Mouse (Mus musculus): ENCODE results near the gene Slc22a4.
"Not testable (repeated sequence)": the region's sequence is repeated elsewhere in the genome, so short reads cannot be mapped to it uniquely, and the experiment has no call there.

The Slc22a4 gene

GRCm38 (mm10) chr11:54056132-54056531 is 28.2 kb upstream of the Slc22a4 start:
- DNase-seq: peak; percentile 48 to 69

GRCm38 (mm10) chr11:54054257-54054656 is 26.4 kb upstream of the Slc22a4 start:
- peak; percentile 52 to 70 for DNase-seq

DNA sequence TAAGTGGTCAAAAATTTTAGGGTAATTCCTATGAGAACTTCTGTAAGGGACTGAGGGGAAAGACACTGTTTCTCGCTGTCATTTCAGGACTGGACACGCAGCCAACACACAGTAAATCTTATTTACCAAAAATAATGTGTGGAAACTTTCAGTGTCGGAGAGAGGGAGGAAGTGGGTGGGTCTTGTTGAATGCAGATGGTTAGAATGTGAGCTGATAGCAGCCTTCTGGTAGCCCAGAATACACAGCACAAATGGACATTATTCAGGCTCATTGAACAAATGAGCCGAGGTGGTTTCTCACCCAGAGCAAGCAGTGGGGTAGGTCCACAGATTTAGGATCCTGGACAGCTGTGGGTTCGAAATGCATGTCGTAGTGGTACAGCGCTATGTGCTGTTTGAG is 25.2 kb upstream of the Slc22a4 start:
- no peak for DNase-seq

DNA sequence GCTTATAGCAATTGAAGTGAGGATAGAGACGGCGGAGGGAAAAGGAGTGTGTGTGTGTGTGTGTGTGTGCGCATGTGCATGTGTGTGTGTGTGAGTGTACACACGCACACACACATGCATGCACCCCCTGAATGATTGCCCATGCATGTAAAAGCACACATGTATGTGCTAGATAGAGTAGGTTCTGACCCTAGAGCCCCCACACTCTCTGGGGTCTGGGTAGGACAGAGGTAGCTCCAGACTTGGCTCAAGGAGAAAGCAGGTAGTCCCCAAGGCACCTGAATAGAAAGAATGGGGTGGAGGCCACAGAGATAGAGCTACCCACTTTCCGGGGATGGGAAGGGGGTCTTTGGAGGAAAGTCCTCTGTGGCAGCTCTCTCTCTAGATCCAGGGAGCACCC is 24.2 kb upstream of the Slc22a4 start:
- DNase-seq: no peak

- DNase-seq: no peak
Observed at GRCm38 (mm10) chr11:54051161-54051560, 23.3 kb upstream of the Slc22a4 start.

GRCm38 (mm10) chr11:54050205-54050604 is 22.3 kb upstream of the Slc22a4 start:
- no peak for DNase-seq

DNA sequence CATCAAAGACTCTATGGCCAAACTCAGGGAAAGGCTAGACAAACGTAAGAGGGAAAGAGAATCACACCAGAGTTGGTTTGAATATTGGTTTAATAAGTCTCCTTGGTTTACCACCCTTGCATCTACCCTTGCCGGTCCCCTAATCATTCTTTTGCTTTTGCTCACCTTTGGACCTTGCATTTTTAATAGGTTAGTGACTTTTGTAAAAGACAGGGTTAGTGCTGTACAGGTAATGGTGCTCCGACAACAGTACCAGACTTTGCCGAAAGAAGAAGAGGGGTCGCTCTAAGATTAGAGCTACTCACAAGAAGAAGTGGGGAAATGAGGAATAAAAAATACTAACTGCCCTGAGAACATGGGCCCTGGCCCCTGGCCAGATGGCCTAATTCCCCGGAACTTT is 12.8 kb upstream of the Slc22a4 start:
- no peak for DNase-seq

- DNase-seq: not testable (repeated sequence)
Observed at GRCm38 (mm10) chr11:54032872-54033271, 5.0 kb upstream of the Slc22a4 start.

DNA sequence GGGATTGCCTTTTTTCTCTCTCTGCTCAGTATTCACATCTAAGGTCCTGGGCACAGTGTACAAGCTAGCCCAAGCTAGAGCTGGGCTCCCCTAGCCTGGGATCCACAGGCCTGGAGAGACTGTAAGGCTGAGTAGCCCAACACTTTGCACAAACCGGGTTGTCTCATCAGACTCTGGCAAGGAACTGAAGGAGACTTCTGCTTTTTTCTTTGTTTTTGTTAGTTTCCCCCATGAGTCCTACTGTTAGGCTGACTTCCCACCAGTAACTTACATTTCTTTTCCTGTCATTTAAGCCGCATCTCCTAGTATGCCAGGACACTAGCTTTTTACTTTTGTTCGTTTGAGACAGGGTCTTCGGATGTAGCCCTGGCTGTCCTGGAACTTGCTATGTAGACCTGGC is 1.1 kb upstream of the Slc22a4 start:
- DNase-seq: no peak

GRCm38 (mm10) chr11:54027131-54028043 is 503 bp downstream of the Slc22a4 start:
- peak; percentile 71 to 77 for DNase-seq

DNA sequence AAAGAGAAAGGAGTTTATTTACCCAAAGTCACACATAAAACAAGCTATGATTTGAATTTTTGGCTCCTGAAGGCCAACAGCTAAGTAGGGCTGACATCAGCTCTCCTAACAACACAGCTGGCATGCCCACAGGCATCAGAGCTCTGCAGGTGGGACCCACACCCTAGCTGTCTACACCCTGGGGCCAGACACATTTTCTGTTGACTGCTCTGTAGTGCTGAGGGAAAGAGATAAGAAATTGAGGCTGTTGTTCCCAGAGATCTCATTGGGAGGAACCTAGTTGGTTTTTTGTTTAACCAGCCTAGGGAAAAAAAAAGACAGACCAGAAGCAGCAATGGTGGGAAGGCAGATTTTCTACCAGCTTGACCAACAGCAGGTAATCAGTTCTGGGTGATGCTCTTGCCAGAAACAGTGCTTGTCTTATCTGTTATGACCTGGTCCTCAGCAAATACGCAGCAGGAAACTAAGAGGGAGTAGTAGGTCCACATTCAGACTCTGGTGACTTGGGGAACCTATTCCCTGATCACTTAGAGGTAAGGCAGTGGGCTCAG is 1.3 kb downstream of the Slc22a4 start:
- peak; percentile 51 to 55 for DNase-seq

- no peak for DNase-seq
Observed at GRCm38 (mm10) chr11:54021396-54022093, 6.3 kb downstream of the Slc22a4 start.

GRCm38 (mm10) chr11:54018893-54019732 is 8.8 kb downstream of the Slc22a4 start:
- no peak for DNase-seq

GRCm38 (mm10) chr11:54017596-54017995 is 10.3 kb downstream of the Slc22a4 start:
- no peak for DNase-seq

- no peak for DNase-seq
Observed at GRCm38 (mm10) chr11:54016051-54016450, 11.8 kb downstream of the Slc22a4 start.

- peak in 1 of 2 experiments; percentile 4 for DNase-seq
Observed at GRCm38 (mm10) chr11:54012961-54013360, 14.9 kb downstream of the Slc22a4 start.

DNA sequence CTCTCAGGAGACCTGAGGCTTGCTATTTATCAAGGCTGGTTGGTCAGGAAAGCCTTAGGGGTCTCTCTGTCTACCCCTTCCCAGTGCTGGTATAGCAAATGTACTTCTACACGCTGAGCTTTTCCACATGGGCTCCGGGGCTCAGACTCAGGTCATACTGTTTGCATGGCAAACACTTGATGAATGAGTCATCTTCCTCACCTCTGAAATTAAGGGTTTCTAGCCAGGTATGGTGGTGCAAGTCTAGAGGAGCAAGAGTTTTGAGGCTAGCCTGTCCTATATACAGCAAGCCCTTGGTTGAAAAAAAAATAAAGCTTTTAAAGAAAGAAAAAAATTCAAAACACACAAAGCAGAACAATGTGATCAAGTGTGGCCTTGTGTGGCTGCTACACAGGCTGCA is 16.6 kb downstream of the Slc22a4 start:
- DNase-seq: no peak

- peak in 1 of 2 experiments; percentile 36 for DNase-seq
Observed at GRCm38 (mm10) chr11:54008416-54008920, 19.4 kb downstream of the Slc22a4 start.

DNA sequence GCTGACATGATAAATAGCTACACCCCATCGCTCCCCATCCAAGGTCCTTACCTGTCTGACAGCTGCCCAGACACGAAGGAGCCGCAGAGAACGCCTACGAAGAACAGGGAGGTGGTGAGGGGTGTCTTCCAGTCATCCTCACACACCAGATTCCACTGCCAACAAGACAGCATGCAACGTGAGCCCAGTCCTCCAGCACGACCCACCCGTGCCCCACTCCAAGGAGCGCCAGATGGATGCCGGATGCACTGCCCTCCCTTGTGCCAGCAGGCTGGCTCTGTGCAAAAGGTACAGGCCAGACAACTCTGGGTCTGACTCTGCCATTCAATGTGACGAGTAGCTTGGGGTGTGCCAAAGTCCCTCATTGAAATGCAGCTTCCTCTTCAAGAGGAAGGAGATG is 20.2 kb downstream of the Slc22a4 start:
- peak; percentile 91 to 92 for DNase-seq

- peak; percentile 86 to 88 for DNase-seq
Observed at GRCm38 (mm10) chr11:54006901-54007300, 21.0 kb downstream of the Slc22a4 start.

GRCm38 (mm10) chr11:54006362-54006761 is 21.5 kb downstream of the Slc22a4 start:
- peak in 1 of 2 experiments; percentile 21 for DNase-seq

- peak in 1 of 2 experiments; percentile 25 for DNase-seq
Observed at GRCm38 (mm10) chr11:54004734-54005133, 23.2 kb downstream of the Slc22a4 start.

All from cerebellum, postnatal 25 days (tissue).